Comparison of ENCODE assay signal across 24 mouse cellular contexts in the genomic region with DNA sequence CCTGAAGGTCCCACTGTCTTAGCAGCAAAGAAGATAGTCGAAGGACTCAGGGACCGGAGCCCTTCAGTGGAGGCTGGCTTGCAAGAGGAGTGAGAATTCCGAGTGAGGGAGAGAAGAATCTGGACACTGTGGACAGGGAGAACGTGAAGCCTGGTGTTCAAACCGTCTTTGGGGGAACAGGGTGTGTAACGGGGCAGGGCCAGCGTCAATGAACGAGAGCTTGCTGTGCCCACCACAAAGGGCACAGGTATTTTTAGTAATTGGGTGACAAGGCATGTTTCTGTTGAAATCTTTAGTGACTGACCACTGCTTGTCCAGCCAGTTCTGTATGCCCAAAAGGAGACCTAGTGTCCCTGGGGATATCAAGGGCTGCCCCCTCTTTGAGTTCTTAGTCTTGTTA. TPM values are rescaled to one million over a fixed set of nuclear protein-coding genes. Genes with fewer than 3 reads are reported as not detected.
DNase-seq lines count a peak whose midpoint lies in the region; ATAC-seq and TF ChIP-seq lines count a peak whose summit lies in the region.
"Had no signal": no experiment of that assay in that cellular context is flagged by ENCODE, and none has a peak within 500 bp of the region (broad histone marks: within the 10 kb centered on the region; RNA-seq: fewer than 3 reads in every experiment).

No protein-coding gene starts in this region.

- H3K4me1 ChIP-seq in kidney, postnatal 0 days (replicated peaks; ENCODE audit: insufficient read depth, low read length), result peaks cover 31% of the 10 kb centered on the region
- peaks cover 24% of the 10 kb centered on the region for H3K4me1 ChIP-seq in kidney, embryonic 16.5 days (ENCODE audit: insufficient read depth, low read length)
- H3K4me1 ChIP-seq in embryonic facial prominence, embryonic 10.5 days, result peaks cover 31% of the 10 kb centered on the region

- no peak for TF ChIP-seq CTCF in gastrocnemius, adult 2 months (IDR thresholded peaks at IDR 0.05)
- no peak for TF ChIP-seq CTCF in kidney, postnatal 0 days (IDR thresholded peaks at IDR 0.05; ENCODE audit: low read depth)

- no peaks in the 10 kb centered on the region for H3K9me3 ChIP-seq in kidney, postnatal 0 days (replicated peaks; ENCODE audit: low read length)
- no peaks in the 10 kb centered on the region for H3K9me3 ChIP-seq in kidney, embryonic 16.5 days (ENCODE audit: low read length)
- no peaks in the 10 kb centered on the region for H3K9me3 ChIP-seq in embryonic facial prominence, embryonic 10.5 days
- H3K9me3 ChIP-seq: embryonic facial prominence, embryonic 15.5 days; forebrain, embryonic 10.5 days; heart, embryonic 12.5 days; hindbrain, embryonic 10.5 days had no signal

- no peaks in the 10 kb centered on the region for H3K27me3 ChIP-seq in kidney, postnatal 0 days (ENCODE audit: insufficient read depth, low read length)
- no peaks in the 10 kb centered on the region for H3K27me3 ChIP-seq in kidney, embryonic 16.5 days (ENCODE audit: insufficient read depth, low read length)
- no peaks in the 10 kb centered on the region for H3K27me3 ChIP-seq in myocyte (ENCODE audit: control insufficient read depth, insufficient read depth, insufficient read length)
- H3K27me3 ChIP-seq in embryonic facial prominence, embryonic 10.5 days (replicated peaks; ENCODE audit: low read depth, poor library complexity, severe bottlenecking), result peaks cover 55% of the 10 kb centered on the region
- H3K27me3 ChIP-seq: embryonic facial prominence, embryonic 15.5 days; heart, embryonic 12.5 days had no signal

- WGBS in kidney, postnatal 0 days, result 79% methylated on average over 8 of the region's 8 CpGs
- 82% methylated on average over 8 of the region's 8 CpGs for WGBS in kidney, embryonic 16.5 days
- WGBS in embryonic facial prominence, embryonic 10.5 days, result 91% methylated on average over 8 of the region's 8 CpGs

- no peaks in the 10 kb centered on the region for H3K36me3 ChIP-seq in kidney, postnatal 0 days (ENCODE audit: insufficient read depth, low read length)
- no peaks in the 10 kb centered on the region for H3K36me3 ChIP-seq in kidney, embryonic 16.5 days (ENCODE audit: insufficient read depth, low read length)
- H3K36me3 ChIP-seq in myocyte (ENCODE audit: control insufficient read depth, insufficient read depth), result no peaks in the 10 kb centered on the region
- H3K36me3 ChIP-seq in embryonic facial prominence, embryonic 10.5 days (replicated peaks), result no peaks in the 10 kb centered on the region
- H3K36me3 ChIP-seq: embryonic facial prominence, embryonic 15.5 days; forebrain, embryonic 10.5 days; heart, embryonic 12.5 days; hindbrain, embryonic 10.5 days had no signal

- TF ChIP-seq POLR2A in myocyte (IDR thresholded peaks at IDR 0.05; ENCODE audit: insufficient read length, low read depth), result no peak

- H3K27ac ChIP-seq in gastrocnemius, adult 2 months, result peak overlapping the region; percentile 81
- 0 out of 2 replicates have a peak overlapping the region, but pooled peaks have one; percentile 32 for H3K27ac ChIP-seq in kidney, postnatal 0 days
- H3K27ac ChIP-seq in kidney, embryonic 16.5 days (ENCODE audit: low read length), result no peak overlapping the region; the same call in 1 of the 2 replicates
- H3K27ac ChIP-seq in embryonic facial prominence, embryonic 10.5 days (replicated peaks), result no peak overlapping the region
- H3K27ac ChIP-seq: embryonic facial prominence, embryonic 15.5 days; forebrain, embryonic 10.5 days; heart, adult 2 months; hindbrain, embryonic 10.5 days; hindbrain, embryonic 14.5 days had no signal

- peak; percentile 56 for DNase-seq in gastrocnemius, adult 2 months
- DNase-seq in gastrocnemius, postnatal 4 days (ENCODE audit: low spot score in 2 of 2), result no peak
- DNase-seq in kidney, postnatal 0 days (ENCODE audit: low spot score), result no peak
- DNase-seq in embryonic facial prominence, embryonic 10.5 days (ENCODE audit: low spot score), result no peak
- DNase-seq: adrenal gland, postnatal 10 days; B cell, adult 2 months; cerebellum, adult 11-12 months; cerebellum, adult 9-10 months; cerebellum, postnatal 25 days; gastrocnemius, postnatal 36 days had no signal

- no peak overlapping the region for H3ac ChIP-seq in myocyte (ENCODE audit: control insufficient read depth, insufficient read length)

- peaks cover 77% of the 10 kb centered on the region for H3K79me2 ChIP-seq in myocyte (ENCODE audit: control insufficient read depth, insufficient read depth)

- H3K9ac ChIP-seq in kidney, postnatal 0 days (ENCODE audit: low read depth, low read length), result no peak overlapping the region
- no peak overlapping the region for H3K9ac ChIP-seq in kidney, embryonic 16.5 days (replicated peaks; ENCODE audit: low read length)
- H3K9ac ChIP-seq: embryonic facial prominence, embryonic 15.5 days; heart, embryonic 12.5 days; hindbrain, embryonic 14.5 days had no signal

- peak overlapping the region; percentile 18 for H3K4me3 ChIP-seq in gastrocnemius, adult 2 months
- H3K4me3 ChIP-seq in kidney, postnatal 0 days (replicated peaks; ENCODE audit: low read depth, low read length), result no peak overlapping the region
- H3K4me3 ChIP-seq in kidney, embryonic 16.5 days (ENCODE audit: low read length), result no peak overlapping the region
- no peak overlapping the region for H3K4me3 ChIP-seq in myocyte
- no peak overlapping the region for H3K4me3 ChIP-seq in embryonic facial prominence, embryonic 10.5 days
- H3K4me3 ChIP-seq: embryonic facial prominence, embryonic 15.5 days; erythroblast, embryonic 14.5 days; forebrain, embryonic 10.5 days; heart, adult 2 months; heart, embryonic 12.5 days; hindbrain, embryonic 10.5 days had no signal

- H3K4me2 ChIP-seq in kidney, postnatal 0 days (ENCODE audit: low read length), result no peak overlapping the region
- no peak overlapping the region for H3K4me2 ChIP-seq in kidney, embryonic 16.5 days (replicated peaks; ENCODE audit: low read depth, low read length)
- peak overlapping the region; percentile 57 for H3K4me2 ChIP-seq in myocyte (ENCODE audit: low read depth)
- H3K4me2 ChIP-seq: embryonic facial prominence, embryonic 15.5 days; hindbrain, embryonic 14.5 days had no signal

- intact Hi-C loops in gastrocnemius, adult 2 months (cut with DNase I), result no loop called here

- no peak for ATAC-seq in kidney, postnatal 0 days (replicated peaks; ENCODE audit: low FRiP score, low read depth)
- no peak for ATAC-seq in kidney, embryonic 16.5 days (ENCODE audit: low FRiP score, low TSS enrichment)
- ATAC-seq in monocyte, adult 5-6 weeks (replicated peaks; ENCODE audit: insufficient number of reproducible peaks, low FRiP score, low TSS enrichment, poor library complexity, severe bottlenecking), result no peak
- ATAC-seq: CD4-positive, CD25-positive, alpha-beta regulatory T cell, adult 4 months; forebrain, embryonic 14.5 days had no signal

TF ChIP-seq in myocyte, 11 proteins besides CTCF, POLR2A, EP300 and RAD21:
- TF ChIP-seq USF1 (IDR thresholded peaks at IDR 0.05; ENCODE audit: low read depth) (no peak), MYOG (IDR thresholded peaks at IDR 0.05; ENCODE audit: control insufficient read depth in 1 of 3, insufficient read depth in 1 of 3, insufficient read length in 2 of 3, low read depth in 2 of 3) (no peak), MAX (IDR thresholded peaks at IDR 0.05; ENCODE audit: low read depth) (no peak), TCF12 (IDR thresholded peaks at IDR 0.05; ENCODE audit: insufficient read depth, poor library complexity, severe bottlenecking) (no peak), CEBPB (IDR thresholded peaks at IDR 0.05; ENCODE audit: insufficient read depth, poor library complexity, severe bottlenecking) (no peak), REST (IDR thresholded peaks at IDR 0.05; ENCODE audit: insufficient read depth, insufficient read length) (no peak), MYOD1 (IDR thresholded peaks at IDR 0.05; ENCODE audit: control insufficient read depth in 1 of 3, insufficient read length in 2 of 3, low read depth in 2 of 3) (no peak), TCF3 (IDR thresholded peaks at IDR 0.05; ENCODE audit: insufficient read length, low read depth) (no peak), POLR2AphosphoS2 (IDR thresholded peaks at IDR 0.05; ENCODE audit: insufficient read length, low read depth) (no peak), E2F4 (IDR thresholded peaks at IDR 0.05; ENCODE audit: insufficient read depth) (no peak), SRF (IDR thresholded peaks at IDR 0.05; ENCODE audit: control insufficient read depth, insufficient read length, low read depth) (no peak)

RNA-seq across cellular contexts. Expression of a gene that starts 4.6 kb away (rescaled TPM):
- total RNA-seq in gastrocnemius, adult 2 months (2021), result 10 to 100 TPM; 97.4 to 99.1 TPM
- 100 to 1,000 TPM; 111 to 124 TPM for total RNA-seq in gastrocnemius, postnatal 4 days (2021)
- 83.7 and 95.6 TPM in 2 replicates for polyA plus RNA-seq in kidney, postnatal 0 days (2015; fragmentation: Nextera tagmentation; extraction: Ambion mirVana)
- 65.8 and 67.9 TPM in 2 replicates for polyA plus RNA-seq in kidney, embryonic 16.5 days (2015; fragmentation: Nextera tagmentation; extraction: Ambion mirVana)
- 140 TPM for polyA plus RNA-seq in myocyte (2012; fragmentation: generic; extraction: Trizol)
- 7.9 to 21.5 TPM (median 10.8 TPM) in 3 replicates for total RNA-seq in monocyte, adult 5-6 weeks (2017)
- 5.3 and 6.1 TPM in 2 replicates for polyA plus RNA-seq in embryonic facial prominence, embryonic 10.5 days (2016; fragmentation: Nextera tagmentation; extraction: Ambion mirVana)

RNA-seq across cellular contexts. Expression of a gene that starts 56.4 kb away (rescaled TPM):
- total RNA-seq in gastrocnemius, adult 2 months (2021), result 1 to 10 TPM; 2.6 to 3.6 TPM
- 10 to 100 TPM in 1 of 2 experiments, 1 to 10 TPM in 1; 4.3 to 18.1 TPM for total RNA-seq in gastrocnemius, postnatal 4 days (2021)
- 1.6 and 1.7 TPM in 2 replicates for polyA plus RNA-seq in kidney, postnatal 0 days (2015; fragmentation: Nextera tagmentation; extraction: Ambion mirVana)
- polyA plus RNA-seq in kidney, embryonic 16.5 days (2015; fragmentation: Nextera tagmentation; extraction: Ambion mirVana), result 1.6 TPM in 1 of 2 replicates, not detected in the other
- 0.10 TPM for polyA plus RNA-seq in myocyte (2012; fragmentation: generic; extraction: Trizol)
- total RNA-seq in monocyte, adult 5-6 weeks (2017), result not detected in 3 replicates
- polyA plus RNA-seq in embryonic facial prominence, embryonic 10.5 days (2016; fragmentation: Nextera tagmentation; extraction: Ambion mirVana), result not detected in 2 replicates
- total RNA-seq: MEL had no signal
- polyA plus RNA-seq: CD4-positive, CD25-positive, alpha-beta regulatory T cell, adult 4 months; embryonic facial prominence, embryonic 11.5 days; erythroblast, embryonic 14.5 days; forebrain, embryonic 10.5 days; forebrain, embryonic 14.5 days; heart, embryonic 12.5 days; hindbrain, embryonic 10.5 days; hindbrain, embryonic 14.5 days had no signal

Comparison
In these comparisons a context has a peak if more than half of its experiments do, and no peak if none do; other contexts are left out.
1. H3K27ac ChIP-seq: peak in gastrocnemius, adult 2 months (single experiment) and kidney, postnatal 0 days (single experiment); none in kidney, embryonic 16.5 days (single experiment) and embryonic facial prominence, embryonic 10.5 days (single experiment).